ENCODE assay signal across 7 mouse cellular contexts in the genomic region with DNA sequence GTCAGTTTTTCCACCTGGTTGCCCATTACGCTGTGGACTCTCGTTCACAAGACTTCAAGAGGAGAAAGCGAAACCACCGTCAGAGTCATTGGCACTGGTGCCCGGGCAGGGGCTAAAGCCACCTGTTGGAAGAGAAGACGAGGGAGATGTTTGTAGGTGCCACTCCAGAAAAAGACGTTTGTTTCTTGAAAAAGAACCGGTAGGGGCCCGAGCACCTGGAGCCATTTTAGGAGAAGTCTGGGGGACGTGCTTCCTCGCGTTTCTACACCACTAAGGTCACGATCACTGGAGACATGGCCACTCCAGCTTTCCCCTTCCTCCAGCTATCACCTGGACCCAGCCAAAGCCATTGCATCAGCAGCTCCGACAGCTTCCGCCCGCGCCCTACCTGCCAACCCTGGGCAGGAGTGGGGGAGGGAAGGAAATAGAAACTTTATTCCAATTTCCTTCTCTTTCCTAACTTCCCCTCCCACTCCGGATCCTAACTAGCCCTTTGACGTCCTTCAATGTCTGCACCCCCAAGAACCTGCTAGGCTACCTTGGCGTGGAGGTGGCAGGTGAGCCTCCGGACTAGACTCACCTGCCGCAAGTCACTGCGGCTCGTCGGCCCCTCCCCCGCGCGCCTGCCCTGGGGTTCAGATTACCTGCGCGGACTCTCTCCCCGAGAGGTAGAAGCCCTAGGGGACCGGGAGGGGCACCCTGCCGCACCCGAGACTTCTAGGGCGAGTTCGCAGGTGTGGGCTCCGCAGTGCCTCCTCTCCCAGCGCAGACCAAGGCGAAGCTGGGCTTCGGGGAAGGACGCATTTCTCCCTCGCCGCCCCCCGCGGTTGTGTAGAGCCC. TPM values are rescaled to one million over a fixed set of nuclear protein-coding genes. Genes with fewer than 3 reads are reported as not detected.
A peak's percentile ranks its signal among the peaks of the same experiment; 100 is the strongest.
DNase-seq lines count a peak whose midpoint lies in the region; ATAC-seq and TF ChIP-seq lines count a peak whose summit lies in the region.

No protein-coding gene starts in this region.

- ATAC-seq in hindbrain, postnatal 0 days, result peak; percentile 19; the same call in 1 of the 2 replicates
- no peak for ATAC-seq in limb, embryonic 15.5 days (ENCODE audit: insufficient number of reproducible peaks, low FRiP score, low TSS enrichment, low read depth)
- peak; percentile 49 for ATAC-seq in midbrain, embryonic 13.5 days
- ATAC-seq in stomach, embryonic 15.5 days (ENCODE audit: insufficient read depth, low FRiP score, low read depth), result peak; percentile 54

- H3K27ac ChIP-seq in hindbrain, postnatal 0 days, result peak overlapping the region; percentile 65; the same call in 1 of the 2 replicates
- peak overlapping the region; percentile 89 for H3K27ac ChIP-seq in limb, embryonic 15.5 days
- H3K27ac ChIP-seq in midbrain, embryonic 13.5 days, result peak overlapping the region; percentile 60
- H3K27ac ChIP-seq in stomach, embryonic 15.5 days, result peak overlapping the region; percentile 98

- peak overlapping the region; percentile 65 for H3K9ac ChIP-seq in hindbrain, postnatal 0 days (replicated peaks; ENCODE audit: low read length)
- peak overlapping the region; percentile 51 for H3K9ac ChIP-seq in limb, embryonic 15.5 days
- peak overlapping the region; percentile 76 for H3K9ac ChIP-seq in midbrain, embryonic 13.5 days (replicated peaks)
- peak overlapping the region; percentile 74 for H3K9ac ChIP-seq in stomach, embryonic 15.5 days

- H3K4me3 ChIP-seq in hindbrain, postnatal 0 days (ENCODE audit: low read length), result peak overlapping the region; percentile 82
- peak overlapping the region; percentile 72 for H3K4me3 ChIP-seq in limb, embryonic 15.5 days
- H3K4me3 ChIP-seq in midbrain, embryonic 13.5 days (replicated peaks), result peak overlapping the region; percentile 71
- H3K4me3 ChIP-seq in stomach, embryonic 15.5 days (replicated peaks), result peak overlapping the region; percentile 73

- peak overlapping the region; percentile 100 for H3K4me2 ChIP-seq in hindbrain, postnatal 0 days (ENCODE audit: low read depth, low read length)
- peak overlapping the region; percentile 99 for H3K4me2 ChIP-seq in limb, embryonic 15.5 days
- H3K4me2 ChIP-seq in midbrain, embryonic 13.5 days (replicated peaks), result peak overlapping the region; percentile 100
- peak overlapping the region; percentile 97 for H3K4me2 ChIP-seq in stomach, embryonic 15.5 days

- no peaks in the 10 kb centered on the region for H3K36me3 ChIP-seq in hindbrain, postnatal 0 days (ENCODE audit: insufficient read depth, low read length)
- no peaks in the 10 kb centered on the region for H3K36me3 ChIP-seq in limb, embryonic 15.5 days
- no peaks in the 10 kb centered on the region for H3K36me3 ChIP-seq in midbrain, embryonic 13.5 days
- 0 out of 2 replicates have a peak, but pooled peaks cover 4% of the 10 kb centered on the region for H3K36me3 ChIP-seq in stomach, embryonic 15.5 days

- no peak for TF ChIP-seq CTCF in hindbrain, postnatal 0 days (IDR thresholded peaks at IDR 0.05; ENCODE audit: low read depth)

- no peaks in the 10 kb centered on the region; the same call in 1 of the 2 replicates for H3K4me1 ChIP-seq in hindbrain, postnatal 0 days (ENCODE audit: insufficient read depth, low read length)
- H3K4me1 ChIP-seq in limb, embryonic 15.5 days, result peaks cover 19% of the 10 kb centered on the region
- H3K4me1 ChIP-seq in midbrain, embryonic 13.5 days (replicated peaks), result peaks cover 27% of the 10 kb centered on the region
- H3K4me1 ChIP-seq in stomach, embryonic 15.5 days, result no peaks in the 10 kb centered on the region

- DNase-seq in R1 (ENCODE audit: low read depth, low spot score), result peak; percentile 15
- peak; percentile 11 for DNase-seq in brain, adult 2 months (ENCODE audit: low read depth, low spot score)
- DNase-seq in gastrocnemius, postnatal 10 days, result peak; percentile 21
- DNase-seq in hindbrain, postnatal 0 days (ENCODE audit: low spot score), result peak; percentile 21

- no peaks in the 10 kb centered on the region for H3K9me3 ChIP-seq in hindbrain, postnatal 0 days (ENCODE audit: low read length)
- H3K9me3 ChIP-seq in limb, embryonic 15.5 days, result no peaks in the 10 kb centered on the region
- no peaks in the 10 kb centered on the region for H3K9me3 ChIP-seq in midbrain, embryonic 13.5 days
- H3K9me3 ChIP-seq in stomach, embryonic 15.5 days, result no peaks in the 10 kb centered on the region

- whole genome bisulfite sequencing in hindbrain, postnatal 0 days, result under 1% methylated on average over 45 of the region's 45 CpGs
- under 1% methylated on average over 45 of the region's 45 CpGs for WGBS in limb, embryonic 15.5 days
- WGBS in midbrain, embryonic 13.5 days, result 1% methylated on average over 45 of the region's 45 CpGs
- WGBS in stomach, embryonic 15.5 days, result under 1% methylated on average over 45 of the region's 45 CpGs

- H3K27me3 ChIP-seq in hindbrain, postnatal 0 days (ENCODE audit: insufficient read depth, low read length), result no peaks in the 10 kb centered on the region
- no peaks in the 10 kb centered on the region for H3K27me3 ChIP-seq in limb, embryonic 15.5 days
- peaks cover 10% of the 10 kb centered on the region; the same call in 1 of the 2 replicates for H3K27me3 ChIP-seq in midbrain, embryonic 13.5 days
- no peaks in the 10 kb centered on the region for H3K27me3 ChIP-seq in stomach, embryonic 15.5 days (replicated peaks)

RNA-seq across cellular contexts. Expression of a gene that starts 29.5 kb away (rescaled TPM):
- total RNA-seq in gastrocnemius, postnatal 10 days (2021), result 1 to 10 TPM; 3.0 to 4.0 TPM
- 15.9 and 18.1 TPM in 2 replicates for total RNA-seq in hindbrain, postnatal 0 days (2014; rRNA removed)
- 5.6 and 6.5 TPM in 2 replicates for polyA plus RNA-seq in hindbrain, postnatal 0 days (2015; fragmentation: Nextera tagmentation; extraction: Ambion mirVana)
- 7.3 and 8.7 TPM in 2 replicates for polyA plus RNA-seq in limb, embryonic 15.5 days (2015; fragmentation: Nextera tagmentation; extraction: Ambion mirVana)
- polyA plus RNA-seq in midbrain, embryonic 13.5 days (2015; fragmentation: Nextera tagmentation; extraction: Ambion mirVana), result 6.3 and 6.5 TPM in 2 replicates
- polyA plus RNA-seq in stomach, embryonic 15.5 days (2015; fragmentation: Nextera tagmentation; extraction: Ambion mirVana), result 17.8 and 22.5 TPM in 2 replicates
